11 mouse cellular contexts compared by ENCODE assay signal in genomic region chr19:32172511-32172981, GRCm38 (mm10).
A peak's percentile ranks its signal among the peaks of the same experiment; 100 is the strongest.
DNase-seq lines count a peak whose midpoint lies in the region; ATAC-seq and TF ChIP-seq lines count a peak whose summit lies in the region.
"Had no signal": no experiment of that assay in that cellular context is flagged by ENCODE, and none has a peak within 500 bp of the region (broad histone marks: within the 10 kb centered on the region; RNA-seq: fewer than 3 reads in every experiment).

No protein-coding gene starts in this region.

- no peak overlapping the region for H3K4me2 ChIP-seq in lung, postnatal 0 days (replicated peaks; ENCODE audit: low read depth, low read length)
- peak overlapping the region; percentile 45 for H3K4me2 ChIP-seq in liver, embryonic 15.5 days
- no peak overlapping the region for H3K4me2 ChIP-seq in kidney, embryonic 16.5 days (replicated peaks; ENCODE audit: low read depth, low read length)
- H3K4me2 ChIP-seq: lung, embryonic 15.5 days had no signal

- H3K9me3 ChIP-seq in lung, postnatal 0 days (ENCODE audit: low read length): no peaks in the 10 kb centered on the region
- no peaks in the 10 kb centered on the region for H3K9me3 ChIP-seq in liver, embryonic 15.5 days (replicated peaks)
- H3K9me3 ChIP-seq in kidney, embryonic 16.5 days (ENCODE audit: low read length): no peaks in the 10 kb centered on the region
- H3K9me3 ChIP-seq: lung, embryonic 15.5 days had no signal

- no peak overlapping the region for H3K9ac ChIP-seq in lung, postnatal 0 days (replicated peaks; ENCODE audit: low read depth)
- no peak overlapping the region for H3K9ac ChIP-seq in liver, embryonic 15.5 days
- H3K9ac ChIP-seq in kidney, embryonic 16.5 days (replicated peaks; ENCODE audit: low read length): no peak overlapping the region
- H3K9ac ChIP-seq: lung, embryonic 15.5 days had no signal

- H3K4me3 ChIP-seq in lung, postnatal 0 days (ENCODE audit: low read depth, low read length): no peak overlapping the region
- H3K4me3 ChIP-seq in liver, embryonic 15.5 days (replicated peaks): no peak overlapping the region
- no peak overlapping the region for H3K4me3 ChIP-seq in kidney, embryonic 16.5 days (ENCODE audit: low read length)
- H3K4me3 ChIP-seq: lung, embryonic 15.5 days had no signal

- WGBS in lung, postnatal 0 days: 81% methylated on average over 5 of the region's 5 CpGs
- 14% methylated on average over 5 of the region's 5 CpGs for WGBS in liver, embryonic 15.5 days (ENCODE audit: insufficient replicate concordance)
- WGBS in kidney, embryonic 16.5 days: 89% methylated on average over 5 of the region's 5 CpGs

- no peaks in the 10 kb centered on the region for H3K27me3 ChIP-seq in lung, postnatal 0 days (replicated peaks; ENCODE audit: insufficient read depth, low read length)
- no peaks in the 10 kb centered on the region for H3K27me3 ChIP-seq in liver, embryonic 15.5 days
- H3K27me3 ChIP-seq in kidney, embryonic 16.5 days (ENCODE audit: insufficient read depth, low read length): no peaks in the 10 kb centered on the region
- H3K27me3 ChIP-seq: lung, embryonic 15.5 days had no signal

- peak; percentile 95 for TF ChIP-seq EP300 in lung, postnatal 0 days (IDR thresholded peaks at IDR 0.05)

- DNase-seq in lung, postnatal 0 days (ENCODE audit: low spot score): peak; percentile 78
- no peak for DNase-seq in lung, postnatal 14 days
- peak; percentile 78 for DNase-seq in c-Kit-positive CD71-positive TER-119-positive erythroid progenitor cells, embryonic 14.5 days (ENCODE audit: low spot score)
- DNase-seq in yolk sac, embryonic 10.5 days (ENCODE audit: low spot score): peak; percentile 36
- no peak for DNase-seq in cerebellum, postnatal 25 days
- DNase-seq in left cerebral cortex, postnatal 4 days: no peak
- DNase-seq: kidney, adult 8-10 months; right cerebral cortex, postnatal 25 days had no signal

- intact Hi-C loops in left cerebral cortex, postnatal 4 days (cut with DNase I): no loop called here

- peaks cover 4% of the 10 kb centered on the region; the same call in 1 of the 2 replicates for H3K4me1 ChIP-seq in lung, postnatal 0 days (ENCODE audit: insufficient read depth, low read depth, low read length)
- peaks cover 71% of the 10 kb centered on the region for H3K4me1 ChIP-seq in liver, embryonic 15.5 days (replicated peaks)
- H3K4me1 ChIP-seq in kidney, embryonic 16.5 days (ENCODE audit: insufficient read depth, low read length): peaks cover 7% of the 10 kb centered on the region; the same call in 1 of the 2 replicates

- H3K36me3 ChIP-seq in lung, postnatal 0 days (ENCODE audit: insufficient read depth, low read length): no peaks in the 10 kb centered on the region
- H3K36me3 ChIP-seq in liver, embryonic 15.5 days (replicated peaks): peaks cover 10% of the 10 kb centered on the region; the same call in 1 of the 2 replicates
- 0 out of 2 replicates have a peak, but pooled peaks cover 3% of the 10 kb centered on the region for H3K36me3 ChIP-seq in kidney, embryonic 16.5 days (ENCODE audit: insufficient read depth, low read length)
- H3K36me3 ChIP-seq: lung, embryonic 15.5 days had no signal

- no peak overlapping the region for H3K27ac ChIP-seq in lung, postnatal 0 days (ENCODE audit: low read length)
- H3K27ac ChIP-seq in liver, embryonic 15.5 days (replicated peaks): peak overlapping the region; percentile 79
- H3K27ac ChIP-seq in kidney, embryonic 16.5 days (ENCODE audit: low read length): no peak overlapping the region
- H3K27ac ChIP-seq: lung, embryonic 15.5 days had no signal

- TF ChIP-seq CTCF in lung, postnatal 0 days (IDR thresholded peaks at IDR 0.05): no peak

- ATAC-seq in lung, postnatal 0 days: peak; percentile 76
- ATAC-seq in liver, embryonic 15.5 days (ENCODE audit: insufficient read depth): peak; percentile 88
- no peak for ATAC-seq in kidney, embryonic 16.5 days (ENCODE audit: low FRiP score, low TSS enrichment)

Comparison
In these comparisons a context has a peak if more than half of its experiments do, and no peak if none do; other contexts are left out.
1. DNase-seq: peak in lung, postnatal 0 days (single experiment), c-Kit-positive CD71-positive TER-119-positive erythroid progenitor cells, embryonic 14.5 days (single experiment) and yolk sac, embryonic 10.5 days (single experiment); none in lung, postnatal 14 days (single experiment), cerebellum, postnatal 25 days (0 of 2) and left cerebral cortex, postnatal 4 days (single experiment).